Mouse (Mus musculus): ENCODE results near the gene Hamp2. TPM values are rescaled to one million over a fixed set of nuclear protein-coding genes. Genes with fewer than 3 reads are reported as not detected.
"Not testable (repeated sequence)": the region's sequence is repeated elsewhere in the genome, so short reads cannot be mapped to it uniquely, and the experiment has no call there.

The Hamp2 gene
- polyA plus RNA-seq, 1 experiment from 2014 or later = not detected

- Histone ChIP-seq H3K4me3 (replicated peaks) (no peak overlapping the region), H3K9me3 (replicated peaks) (no peaks in the 10 kb centered on the region), H3K36me3 (peaks cover 68% of the 10 kb centered on the region), H3K4me1 (peaks cover 10% of the 10 kb centered on the region), H3K27me3 (no peaks in the 10 kb centered on the region), H3K9ac (no peak overlapping the region), H3K27ac (no peak overlapping the region), H3K4me2 (no peak overlapping the region)
- ATAC-seq (replicated peaks; ENCODE audit: low FRiP score) = no peak
- 90% methylated on average over 16 of the region's 16 CpGs for WGBS
Measured at GRCm38 (mm10) chr7:30952441-30953265, 28.2 kb upstream of the Hamp2 start.

GRCm38 (mm10) chr7:30949902-30950301, 25.4 kb upstream of the Hamp2 start:
- ATAC-seq (replicated peaks; ENCODE audit: low FRiP score); H3K4me2 ChIP-seq; H3K4me1 ChIP-seq; H3K27ac ChIP-seq; H3K9ac ChIP-seq; H3K4me3 ChIP-seq (replicated peaks); H3K27me3 ChIP-seq; H3K9me3 ChIP-seq (replicated peaks): not testable (repeated sequence)
- H3K36me3 ChIP-seq = peaks cover 83% of the 10 kb centered on the region
- WGBS = 91% methylated on average over 3 of the region's 3 CpGs

- H3K4me3 ChIP-seq (replicated peaks) = no peak overlapping the region
- no peaks in the 10 kb centered on the region for H3K9me3 ChIP-seq (replicated peaks)
- no peak overlapping the region for H3K4me2 ChIP-seq
- no peaks in the 10 kb centered on the region for H3K27me3 ChIP-seq
- no peaks in the 10 kb centered on the region for H3K4me1 ChIP-seq
- peaks cover 43% of the 10 kb centered on the region for H3K36me3 ChIP-seq
- H3K27ac ChIP-seq = no peak overlapping the region
- ATAC-seq (replicated peaks; ENCODE audit: low FRiP score) = no peak
- H3K9ac ChIP-seq = no peak overlapping the region
- 90% methylated on average over 7 of the region's 7 CpGs for WGBS
Measured at GRCm38 (mm10) chr7:30945876-30946275, 21.4 kb upstream of the Hamp2 start.

GRCm38 (mm10) chr7:30945466-30945865, 21.0 kb upstream of the Hamp2 start:
- H3K9ac ChIP-seq; H3K4me2 ChIP-seq; H3K4me1 ChIP-seq; H3K27ac ChIP-seq; H3K4me3 ChIP-seq (replicated peaks); ATAC-seq (replicated peaks; ENCODE audit: low FRiP score); H3K9me3 ChIP-seq (replicated peaks); H3K27me3 ChIP-seq: not testable (repeated sequence)
- WGBS = 92% methylated on average over 7 of the region's 7 CpGs
- peaks cover 39% of the 10 kb centered on the region for H3K36me3 ChIP-seq

DNA sequence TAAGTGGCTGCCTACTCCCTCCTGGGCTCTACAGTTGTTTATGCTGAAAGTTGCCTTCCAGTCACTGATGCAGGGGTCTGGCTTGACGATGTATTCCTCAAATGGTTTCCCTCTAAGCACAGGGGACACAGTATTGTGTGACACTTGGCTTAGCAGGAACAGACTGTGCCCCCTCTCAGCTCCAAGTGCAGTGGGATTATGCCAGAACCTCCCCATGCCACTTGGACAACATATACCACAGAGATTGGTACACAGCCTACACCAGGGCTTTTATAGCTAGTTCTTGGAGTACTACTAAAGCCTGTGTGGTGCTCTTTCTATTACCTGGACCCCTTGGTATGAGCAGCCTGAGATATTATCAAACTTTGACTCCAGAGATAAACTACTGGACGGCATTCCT, 20.2 kb upstream of the Hamp2 start:
- 61% methylated on average over 2 of the region's 2 CpGs for WGBS
- not testable (repeated sequence) for ATAC-seq (replicated peaks; ENCODE audit: low FRiP score)

GRCm38 (mm10) chr7:30943909-30944635, 19.6 kb upstream of the Hamp2 start, which contains the start of gene Hamp:
TSS of gene Hamp (minus strand) at chr7:30944032.
- Histone ChIP-seq H3K4me3 (replicated peaks) (no peak within 1 kb of the TSS), H3K36me3 (peaks cover 25% of the 10 kb centered on the region), H3K27ac (no peak within 1 kb of the TSS), H3K9ac (no peak within 1 kb of the TSS), H3K27me3 (no peaks in the 10 kb centered on the region), H3K4me2 (no peak within 1 kb of the TSS), H3K4me1 (no peaks in the 10 kb centered on the region), H3K9me3 (replicated peaks) (no peaks in the 10 kb centered on the region)
- WGBS = 70% methylated on average over 9 of the region's 9 CpGs
- ATAC-seq (replicated peaks; ENCODE audit: low FRiP score) = no peak

More for the DNA sequence above, 20.2 kb upstream of the Hamp2 start:
- H3K4me2 ChIP-seq; H3K9me3 ChIP-seq (replicated peaks); H3K4me1 ChIP-seq; H3K27ac ChIP-seq; H3K9ac ChIP-seq; H3K4me3 ChIP-seq (replicated peaks); H3K27me3 ChIP-seq: not testable (repeated sequence)
- H3K36me3 ChIP-seq = peaks cover 32% of the 10 kb centered on the region

GRCm38 (mm10) chr7:30942365-30942764, 17.9 kb upstream of the Hamp2 start:
- H3K4me3 ChIP-seq (replicated peaks); H3K4me2 ChIP-seq; H3K9me3 ChIP-seq (replicated peaks); H3K27ac ChIP-seq; ATAC-seq (replicated peaks; ENCODE audit: low FRiP score); H3K27me3 ChIP-seq; H3K9ac ChIP-seq; H3K4me1 ChIP-seq: not testable (repeated sequence)
- peaks cover 19% of the 10 kb centered on the region for H3K36me3 ChIP-seq
- WGBS = 52% methylated on average over 3 of the region's 3 CpGs

GRCm38 (mm10) chr7:30940070-30940469, 15.6 kb upstream of the Hamp2 start:
- not testable (repeated sequence) for H3K9me3 ChIP-seq (replicated peaks); H3K27me3 ChIP-seq; H3K4me1 ChIP-seq; H3K4me3 ChIP-seq (replicated peaks); H3K36me3 ChIP-seq; ATAC-seq (replicated peaks; ENCODE audit: low FRiP score); H3K9ac ChIP-seq; H3K27ac ChIP-seq; H3K4me2 ChIP-seq
- WGBS = 76% methylated on average over 1 of the region's 1 CpGs

- not testable (repeated sequence) for H3K27ac ChIP-seq; H3K9me3 ChIP-seq (replicated peaks); H3K4me3 ChIP-seq (replicated peaks); H3K9ac ChIP-seq; H3K36me3 ChIP-seq; H3K4me1 ChIP-seq; H3K27me3 ChIP-seq; ATAC-seq (replicated peaks; ENCODE audit: low FRiP score); H3K4me2 ChIP-seq
- 61% methylated on average over 6 of the region's 6 CpGs for WGBS
Measured at GRCm38 (mm10) chr7:30935422-30936099, 11.1 kb upstream of the Hamp2 start.

DNA sequence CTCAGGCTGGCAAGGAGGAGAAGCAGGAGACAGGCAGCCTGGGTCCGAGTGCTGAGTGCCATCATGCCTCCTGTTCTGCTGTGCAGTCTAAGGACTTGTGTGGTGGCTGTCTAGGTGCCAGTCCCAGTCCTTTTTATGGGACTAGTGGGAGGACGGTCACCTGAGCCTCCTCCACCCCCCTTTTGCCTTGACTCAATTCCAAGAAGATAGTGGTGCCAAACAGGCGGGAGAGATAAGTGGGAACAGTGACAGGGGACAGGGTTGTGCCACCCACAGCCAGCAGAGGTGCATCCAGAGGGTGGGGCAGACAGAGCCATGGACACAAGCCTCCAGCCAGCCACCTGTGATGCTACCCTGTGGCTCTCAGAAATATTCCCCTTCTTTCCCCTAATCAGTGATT, 410 bp downstream of the Hamp2 start:
- 53% methylated on average over 3 of the region's 3 CpGs for WGBS
- ATAC-seq (replicated peaks; ENCODE audit: low FRiP score) = no peak
- Histone ChIP-seq H3K9me3 (replicated peaks) (no peaks in the 10 kb centered on the region), H3K27ac (no peak overlapping the region), H3K4me3 (replicated peaks) (no peak overlapping the region), H3K27me3 (no peaks in the 10 kb centered on the region), H3K9ac (no peak overlapping the region), H3K36me3 (no peaks in the 10 kb centered on the region), H3K4me1 (no peaks in the 10 kb centered on the region), H3K4me2 (no peak overlapping the region)

GRCm38 (mm10) chr7:30922490-30922889, 2.0 kb downstream of the Hamp2 start:
- WGBS = 35% methylated on average over 3 of the region's 3 CpGs
- H3K4me1 ChIP-seq = not testable (repeated sequence)

GRCm38 (mm10) chr7:30920217-30920616, 4.3 kb downstream of the Hamp2 start:
- no peaks in the 10 kb centered on the region for H3K27me3 ChIP-seq
- H3K4me3 ChIP-seq (replicated peaks) = no peak overlapping the region
- H3K27ac ChIP-seq = no peak overlapping the region
- H3K4me2 ChIP-seq = no peak overlapping the region
- no peak overlapping the region for H3K9ac ChIP-seq
- WGBS = 63% methylated on average over 3 of the region's 3 CpGs
- no peaks in the 10 kb centered on the region for H3K36me3 ChIP-seq
- H3K9me3 ChIP-seq (replicated peaks) = no peaks in the 10 kb centered on the region
- no peaks in the 10 kb centered on the region for H3K4me1 ChIP-seq
- ATAC-seq (replicated peaks; ENCODE audit: low FRiP score) = no peak

More at GRCm38 (mm10) chr7:30922490-30922889, 2.0 kb downstream of the Hamp2 start:
- not testable (repeated sequence) for H3K27me3 ChIP-seq; H3K4me3 ChIP-seq (replicated peaks); H3K9ac ChIP-seq; H3K27ac ChIP-seq; ATAC-seq (replicated peaks; ENCODE audit: low FRiP score); H3K4me2 ChIP-seq; H3K36me3 ChIP-seq; H3K9me3 ChIP-seq (replicated peaks)

Measured in kidney, embryonic 15.5 days (tissue).